Mouse (Mus musculus): ENCODE results near the gene Sept9. TPM values are rescaled to one million over a fixed set of nuclear protein-coding genes. Genes with fewer than 3 reads are reported as not detected.
"Not testable (repeated sequence)": the region's sequence is repeated elsewhere in the genome, so short reads cannot be mapped to it uniquely, and the experiment has no call there.

The Sept9 gene
- polyA plus RNA-seq, 1 experiment from 2014 or later: 44.1 TPM

- WGBS (ENCODE audit: insufficient replicate concordance): 2% methylated on average over 6 of the region's 6 CpGs
- Histone ChIP-seq H3K4me2 (peak overlapping the region; percentile 77), H3K36me3 (no peaks in the 10 kb centered on the region), H3K9ac (peak overlapping the region; percentile 70), H3K4me1 (replicated peaks) (peaks cover 98% of the 10 kb centered on the region), H3K4me3 (replicated peaks) (peak overlapping the region; percentile 58), H3K9me3 (replicated peaks) (no peaks in the 10 kb centered on the region), H3K27ac (peak overlapping the region; percentile 84), H3K27me3 (no peaks in the 10 kb centered on the region)
- ATAC-seq (ENCODE audit: low read depth): peak; percentile 49
- peak; percentile 45 for DNase-seq
These were observed 134.6 kb downstream of the Sept9 start for GRCm38 (mm10) chr11:117334101-117334500.

GRCm38 (mm10) chr11:117335146-117335545, 135.7 kb downstream of the Sept9 start:
- H3K36me3 ChIP-seq: no peaks in the 10 kb centered on the region
- no peaks in the 10 kb centered on the region for H3K27me3 ChIP-seq
- H3K4me3 ChIP-seq (replicated peaks): peak overlapping the region; percentile 27
- peak overlapping the region; percentile 77 for H3K4me2 ChIP-seq
- H3K9me3 ChIP-seq (replicated peaks): no peaks in the 10 kb centered on the region
- peaks cover 98% of the 10 kb centered on the region for H3K4me1 ChIP-seq (replicated peaks)
- H3K9ac ChIP-seq: peak overlapping the region; percentile 70; the same call in 1 of the 2 replicates
- H3K27ac ChIP-seq: peak overlapping the region; percentile 84
- DNase-seq (no peak), ATAC-seq (ENCODE audit: low read depth) (no peak)
- WGBS (ENCODE audit: insufficient replicate concordance): 52% methylated on average over 2 of the region's 2 CpGs

GRCm38 (mm10) chr11:117336081-117336788, 136.8 kb downstream of the Sept9 start:
- Histone ChIP-seq H3K27me3 (no peaks in the 10 kb centered on the region), H3K9me3 (replicated peaks) (no peaks in the 10 kb centered on the region), H3K4me2 (peak overlapping the region; percentile 77), H3K27ac (peak overlapping the region; percentile 84), H3K4me3 (replicated peaks) (no peak overlapping the region), H3K9ac (peak overlapping the region; percentile 15; the same call in 1 of the 2 replicates), H3K36me3 (peaks cover 5% of the 10 kb centered on the region; the same call in 1 of the 2 replicates), H3K4me1 (replicated peaks) (peaks cover 98% of the 10 kb centered on the region)
- WGBS (ENCODE audit: insufficient replicate concordance): 44% methylated on average over 7 of the region's 7 CpGs
- DNase-seq (peak; percentile 34), ATAC-seq (ENCODE audit: low read depth) (peak; percentile 4; the same call in 1 of the 2 replicates)

GRCm38 (mm10) chr11:117337749-117338148, 138.3 kb downstream of the Sept9 start:
- 80% methylated on average over 9 of the region's 9 CpGs for WGBS (ENCODE audit: insufficient replicate concordance)

GRCm38 (mm10) chr11:117338503-117338902, 139.0 kb downstream of the Sept9 start:
- Histone ChIP-seq H3K9ac (peak overlapping the region; percentile 33), H3K27ac (peak overlapping the region; percentile 53), H3K27me3 (no peaks in the 10 kb centered on the region), H3K9me3 (replicated peaks) (no peaks in the 10 kb centered on the region), H3K36me3 (peaks cover 5% of the 10 kb centered on the region; the same call in 1 of the 2 replicates), H3K4me1 (replicated peaks) (peaks cover 95% of the 10 kb centered on the region), H3K4me3 (replicated peaks) (no peak overlapping the region), H3K4me2 (peak overlapping the region; percentile 23)
- ATAC-seq (ENCODE audit: low read depth) (peak; percentile 71), DNase-seq (peak; percentile 60)
- WGBS (ENCODE audit: insufficient replicate concordance): 6% methylated on average over 8 of the region's 8 CpGs

More at GRCm38 (mm10) chr11:117337749-117338148, 138.3 kb downstream of the Sept9 start:
- peak overlapping the region; percentile 84 for H3K27ac ChIP-seq
- 0 out of 2 replicates have a peak overlapping the region, but pooled peaks have one; percentile 33 for H3K9ac ChIP-seq
- peaks cover 95% of the 10 kb centered on the region for H3K4me1 ChIP-seq (replicated peaks)
- DNase-seq (no peak), ATAC-seq (ENCODE audit: low read depth) (no peak)
- H3K9me3 ChIP-seq (replicated peaks): no peaks in the 10 kb centered on the region
- H3K4me2 ChIP-seq: peak overlapping the region; percentile 23; the same call in 1 of the 2 replicates
- no peaks in the 10 kb centered on the region for H3K27me3 ChIP-seq
- no peak overlapping the region for H3K4me3 ChIP-seq (replicated peaks)
- peaks cover 5% of the 10 kb centered on the region; the same call in 1 of the 2 replicates for H3K36me3 ChIP-seq

GRCm38 (mm10) chr11:117339050-117339449, 139.6 kb downstream of the Sept9 start:
- Histone ChIP-seq H3K36me3 (peaks cover 5% of the 10 kb centered on the region; the same call in 1 of the 2 replicates), H3K27ac (peak overlapping the region; percentile 53), H3K4me3 (replicated peaks) (no peak overlapping the region), H3K4me2 (no peak overlapping the region), H3K9ac (peak overlapping the region; percentile 7; the same call in 1 of the 2 replicates), H3K9me3 (replicated peaks) (no peaks in the 10 kb centered on the region), H3K27me3 (no peaks in the 10 kb centered on the region), H3K4me1 (replicated peaks) (peaks cover 95% of the 10 kb centered on the region)
- DNase-seq (no peak), ATAC-seq (ENCODE audit: low read depth) (no peak)
- WGBS (ENCODE audit: insufficient replicate concordance): 75% methylated on average over 3 of the region's 3 CpGs

GRCm38 (mm10) chr11:117341218-117341617, 141.8 kb downstream of the Sept9 start:
- H3K27me3 ChIP-seq: no peaks in the 10 kb centered on the region
- H3K9me3 ChIP-seq (replicated peaks): no peaks in the 10 kb centered on the region
- no peak overlapping the region for H3K27ac ChIP-seq
- no peak overlapping the region for H3K4me2 ChIP-seq
- DNase-seq (no peak), ATAC-seq (ENCODE audit: low read depth) (no peak)
- peaks cover 5% of the 10 kb centered on the region; the same call in 1 of the 2 replicates for H3K36me3 ChIP-seq
- H3K9ac ChIP-seq: no peak overlapping the region
- H3K4me1 ChIP-seq (replicated peaks): peaks cover 95% of the 10 kb centered on the region
- no peak overlapping the region for H3K4me3 ChIP-seq (replicated peaks)
- WGBS (ENCODE audit: insufficient replicate concordance): 73% methylated on average over 7 of the region's 7 CpGs

- WGBS (ENCODE audit: insufficient replicate concordance): 82% methylated on average over 7 of the region's 7 CpGs
- no peak for ATAC-seq (ENCODE audit: low read depth)
- DNase-seq: no peak
- H3K9me3 ChIP-seq (replicated peaks): no peaks in the 10 kb centered on the region
- no peak overlapping the region for H3K9ac ChIP-seq
- no peak overlapping the region; the same call in 1 of the 2 replicates for H3K27ac ChIP-seq
- peaks cover 98% of the 10 kb centered on the region for H3K4me1 ChIP-seq (replicated peaks)
- no peak overlapping the region for H3K4me3 ChIP-seq (replicated peaks)
- no peak overlapping the region for H3K4me2 ChIP-seq
- H3K27me3 ChIP-seq: no peaks in the 10 kb centered on the region
- peaks cover 5% of the 10 kb centered on the region; the same call in 1 of the 2 replicates for H3K36me3 ChIP-seq
These were observed 142.6 kb downstream of the Sept9 start for GRCm38 (mm10) chr11:117342076-117342475.

- not testable (repeated sequence) for H3K27ac ChIP-seq; H3K9me3 ChIP-seq (replicated peaks); ATAC-seq (ENCODE audit: low read depth); H3K36me3 ChIP-seq; DNase-seq; H3K9ac ChIP-seq; H3K27me3 ChIP-seq; H3K4me3 ChIP-seq (replicated peaks); H3K4me2 ChIP-seq
- peaks cover 98% of the 10 kb centered on the region for H3K4me1 ChIP-seq (replicated peaks)
- WGBS (ENCODE audit: insufficient replicate concordance): 75% methylated on average over 6 of the region's 6 CpGs
These were observed 143.0 kb downstream of the Sept9 start for GRCm38 (mm10) chr11:117342490-117342889.

- no peaks in the 10 kb centered on the region for H3K9me3 ChIP-seq (replicated peaks)
- peaks cover 5% of the 10 kb centered on the region; the same call in 1 of the 2 replicates for H3K36me3 ChIP-seq
- WGBS (ENCODE audit: insufficient replicate concordance): 67% methylated on average over 5 of the region's 5 CpGs
- H3K27ac ChIP-seq: peak overlapping the region; percentile 68
- no peak overlapping the region for H3K4me3 ChIP-seq (replicated peaks)
- ATAC-seq (ENCODE audit: low read depth) (no peak), DNase-seq (no peak)
- no peak overlapping the region for H3K4me2 ChIP-seq
- peaks cover 97% of the 10 kb centered on the region for H3K4me1 ChIP-seq (replicated peaks)
- no peaks in the 10 kb centered on the region for H3K27me3 ChIP-seq
- no peak overlapping the region for H3K9ac ChIP-seq
These were observed 144.3 kb downstream of the Sept9 start for GRCm38 (mm10) chr11:117343800-117344199.

- Histone ChIP-seq H3K36me3 (peaks cover 5% of the 10 kb centered on the region; the same call in 1 of the 2 replicates), H3K27me3 (no peaks in the 10 kb centered on the region), H3K9me3 (replicated peaks) (no peaks in the 10 kb centered on the region), H3K27ac (peak overlapping the region; percentile 68), H3K9ac (no peak overlapping the region), H3K4me3 (replicated peaks) (no peak overlapping the region), H3K4me2 (peak overlapping the region; percentile 16; the same call in 1 of the 2 replicates), H3K4me1 (replicated peaks) (peaks cover 97% of the 10 kb centered on the region)
- no peak for DNase-seq
- WGBS (ENCODE audit: insufficient replicate concordance): 49% methylated on average over 11 of the region's 11 CpGs
- peak; percentile 10 for ATAC-seq (ENCODE audit: low read depth)
These were observed 145.0 kb downstream of the Sept9 start for GRCm38 (mm10) chr11:117344339-117345021.
